Mouse (Mus musculus) neural tube, embryonic 14.5 days (tissue): ENCODE results near the gene Cadm4. TPM values are rescaled to one million over a fixed set of nuclear protein-coding genes. Genes with fewer than 3 reads are reported as not detected.
A peak's percentile ranks its signal among the peaks of the same experiment; 100 is the strongest.
"Not testable (repeated sequence)": the region's sequence is repeated elsewhere in the genome, so short reads cannot be mapped to it uniquely, and the experiment has no call there.

ENCODE experiments used
- ATAC-seq: fragments of 200-750 bp; cut with Nextera tagmentation; 2 replicates; pipeline ENCODE4 v1.8.0; 2017; ENCODE audit warnings: low read depth, mild to moderate bottlenecking, moderate TSS enrichment, moderate library complexity
- H3K27ac ChIP-seq: fragments of 300-500 bp; sonication (generic); 2 replicates; pipeline ENCODE4 v1.5.1; 2014; ENCODE audit warnings: low read depth, mild to moderate bottlenecking, control low read depth, low read length, moderate library complexity, mixed read lengths
- H3K27me3 ChIP-seq: fragments of 300-500 bp; sonication (generic); 2 replicates; pipeline ENCODE4 v1.6.1; 2014; ENCODE audit warnings: low read length; ENCODE audit not compliant: control insufficient read depth, insufficient read depth
- H3K36me3 ChIP-seq: fragments of 300-500 bp; sonication (generic); 2 replicates; pipeline ENCODE4 v1.6.1; 2014; ENCODE audit warnings: low read length, mixed read lengths; ENCODE audit not compliant: control insufficient read depth, insufficient read depth
- H3K4me1 ChIP-seq: fragments of 300-500 bp; sonication (generic); 2 replicates; pipeline ENCODE4 v1.6.1; 2014; ENCODE audit warnings: low read length; ENCODE audit not compliant: control insufficient read depth, insufficient read depth
- H3K4me2 ChIP-seq: fragments of 300-500 bp; sonication (generic); 2 replicates; pipeline ENCODE4 v1.6.1; 2014; ENCODE audit warnings: mild to moderate bottlenecking, low read depth, low read length, control low read depth
- H3K4me3 ChIP-seq: fragments of 300-500 bp; sonication (generic); 2 replicates; pipeline ENCODE4 v1.5.1; 2014; ENCODE audit warnings: low read depth, low read length, control low read depth, mixed read lengths
- H3K9ac ChIP-seq: fragments of 300-500 bp; sonication (generic); replicated peaks from 2 replicates; pipeline ENCODE4 v1.6.1; 2014; ENCODE audit warnings: low read depth, mild to moderate bottlenecking, control low read depth, low read length, mixed read lengths
- H3K9me3 ChIP-seq: fragments of 300-500 bp; sonication (generic); 2 replicates; pipeline ENCODE4 v1.6.1; 2016; ENCODE audit warnings: low read length; ENCODE audit not compliant: control insufficient read depth
- WGBS: fragments of 180-500 bp; shearing (Covaris S2); extraction: QIAGEN DNeasy Blood & Tissue Kit; methylation state at CpG from one replicate; pipeline ENCODE4 v1.1.7; 2014; 5-methylcytosine and 5-hydroxymethylcytosine counted together
- polyA plus RNA-seq: library from polyadenylated mRNA; unstranded; fragments of >200 nt; fragmentation: Nextera tagmentation; extraction: Ambion mirVana; gene quantifications from 2 replicates; pipeline ENCODE4 v1.2.1, GENCODE M21; 2014

Gene Cadm4
- polyA plus RNA-seq, 1 experiment from 2014 or later = 22.6 TPM

DNA sequence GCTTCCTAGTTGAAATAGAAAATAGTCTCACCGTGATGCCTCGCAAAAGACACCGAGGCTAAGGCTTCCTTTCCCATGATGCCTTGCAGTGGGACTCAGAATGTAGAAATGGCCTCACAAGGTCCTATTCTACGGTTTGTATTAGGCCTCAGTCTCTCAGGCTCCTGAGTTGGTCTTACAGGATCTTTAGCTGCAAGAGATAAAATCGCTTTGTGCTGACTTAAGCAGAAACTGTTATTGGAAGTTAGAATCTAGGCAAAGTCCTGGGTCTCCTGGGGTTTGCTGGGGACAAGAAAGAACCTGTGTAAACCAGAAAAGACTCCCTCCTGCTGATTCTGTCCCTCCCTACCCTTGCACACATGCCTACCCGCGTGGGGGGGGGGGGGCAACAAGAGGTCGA is 5.5 kb upstream of the Cadm4 start:
- Histone ChIP-seq H3K27ac (no peak overlapping the region), H3K4me3 (no peak overlapping the region), H3K4me2 (no peak overlapping the region), H3K36me3 (no peaks in the 10 kb centered on the region), H3K9me3 (no peaks in the 10 kb centered on the region), H3K9ac (no peak overlapping the region), H3K27me3 (no peaks in the 10 kb centered on the region), H3K4me1 (peaks cover 11% of the 10 kb centered on the region; the same call in 1 of the 2 replicates)
- WGBS = 86% methylated on average over 8 of the region's 8 CpGs
- ATAC-seq = no peak

DNA sequence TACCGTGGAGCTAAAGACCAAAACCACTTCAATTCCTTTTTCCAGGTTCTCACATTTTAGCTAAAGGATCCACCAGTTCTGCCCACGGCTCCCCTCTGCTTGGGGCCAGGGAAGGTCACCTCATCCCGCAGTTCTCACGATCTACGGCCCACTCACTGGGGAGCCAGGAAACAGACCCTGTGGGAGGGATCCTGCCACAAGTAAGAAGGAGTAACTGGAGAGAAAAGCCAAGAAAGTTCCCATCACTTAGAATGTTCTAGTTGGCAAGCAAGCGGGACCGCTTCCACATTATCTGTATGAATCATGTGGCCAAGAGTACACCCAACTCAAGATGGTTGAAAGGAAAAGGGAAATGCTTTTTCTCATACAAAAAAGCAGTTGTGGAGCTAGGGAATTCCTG is 5.0 kb upstream of the Cadm4 start:
- H3K4me1 ChIP-seq = peaks cover 11% of the 10 kb centered on the region; the same call in 1 of the 2 replicates
- H3K4me2 ChIP-seq = no peak overlapping the region
- no peak overlapping the region for H3K9ac ChIP-seq
- no peaks in the 10 kb centered on the region for H3K36me3 ChIP-seq
- ATAC-seq = no peak
- H3K27ac ChIP-seq = no peak overlapping the region
- WGBS = 86% methylated on average over 7 of the region's 7 CpGs
- H3K9me3 ChIP-seq = no peaks in the 10 kb centered on the region
- H3K4me3 ChIP-seq = no peak overlapping the region
- no peaks in the 10 kb centered on the region; the same call in 1 of the 2 replicates for H3K27me3 ChIP-seq

DNA sequence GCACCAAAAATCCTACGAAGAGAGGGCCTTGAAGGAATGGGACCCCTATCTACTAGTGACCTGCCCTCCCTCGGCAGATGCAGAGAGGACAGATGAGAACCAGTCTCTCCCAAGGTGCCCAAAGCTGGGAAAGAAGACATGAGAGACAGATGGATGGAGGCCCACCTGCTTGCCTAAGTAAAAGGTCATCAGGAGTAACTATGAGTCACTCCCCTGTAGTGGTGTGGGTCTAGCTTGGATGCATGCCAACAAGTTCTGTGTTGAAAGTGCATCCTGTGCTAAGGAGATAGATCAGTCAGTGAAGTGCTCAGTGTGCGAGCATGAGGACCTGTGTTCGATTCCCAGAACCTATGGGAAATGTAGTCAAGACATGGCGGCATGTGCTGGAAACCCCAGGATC is 2.9 kb upstream of the Cadm4 start:
- Histone ChIP-seq H3K4me1 (peaks cover 20% of the 10 kb centered on the region), H3K4me3 (no peak overlapping the region), H3K4me2 (no peak overlapping the region), H3K27ac (no peak overlapping the region), H3K27me3 (no peaks in the 10 kb centered on the region; the same call in 1 of the 2 replicates), H3K9ac (no peak overlapping the region), H3K9me3 (no peaks in the 10 kb centered on the region), H3K36me3 (no peaks in the 10 kb centered on the region)
- 93% methylated on average over 5 of the region's 5 CpGs for WGBS
- ATAC-seq = no peak

DNA sequence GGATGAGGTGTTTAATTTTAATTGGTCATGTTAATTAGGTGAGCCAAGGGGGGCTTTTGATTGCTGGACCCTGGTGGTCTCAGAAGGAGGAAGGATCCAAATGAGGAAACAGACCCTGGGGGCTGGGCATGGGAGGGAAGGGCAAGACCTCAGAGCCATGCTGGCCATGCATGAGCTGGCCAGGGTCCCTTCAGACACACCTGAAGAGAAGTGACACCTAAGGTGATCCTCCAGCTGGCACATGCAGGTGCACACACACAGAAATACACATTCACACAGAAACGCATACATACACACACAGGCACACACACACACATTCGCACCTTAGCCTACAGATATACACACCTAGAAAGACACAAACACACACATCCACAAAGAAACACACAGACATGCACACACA is 2.1 kb upstream of the Cadm4 start:
- no peaks in the 10 kb centered on the region for H3K36me3 ChIP-seq
- no peak overlapping the region for H3K4me2 ChIP-seq
- no peak for ATAC-seq
- no peaks in the 10 kb centered on the region for H3K9me3 ChIP-seq
- no peak overlapping the region for H3K4me3 ChIP-seq
- 92% methylated on average over 2 of the region's 2 CpGs for WGBS
- H3K4me1 ChIP-seq = peaks cover 27% of the 10 kb centered on the region
- H3K27me3 ChIP-seq = no peaks in the 10 kb centered on the region; the same call in 1 of the 2 replicates
- no peak overlapping the region for H3K27ac ChIP-seq
- H3K9ac ChIP-seq = peak overlapping the region; percentile 16; the same call in 1 of the 2 replicates

DNA sequence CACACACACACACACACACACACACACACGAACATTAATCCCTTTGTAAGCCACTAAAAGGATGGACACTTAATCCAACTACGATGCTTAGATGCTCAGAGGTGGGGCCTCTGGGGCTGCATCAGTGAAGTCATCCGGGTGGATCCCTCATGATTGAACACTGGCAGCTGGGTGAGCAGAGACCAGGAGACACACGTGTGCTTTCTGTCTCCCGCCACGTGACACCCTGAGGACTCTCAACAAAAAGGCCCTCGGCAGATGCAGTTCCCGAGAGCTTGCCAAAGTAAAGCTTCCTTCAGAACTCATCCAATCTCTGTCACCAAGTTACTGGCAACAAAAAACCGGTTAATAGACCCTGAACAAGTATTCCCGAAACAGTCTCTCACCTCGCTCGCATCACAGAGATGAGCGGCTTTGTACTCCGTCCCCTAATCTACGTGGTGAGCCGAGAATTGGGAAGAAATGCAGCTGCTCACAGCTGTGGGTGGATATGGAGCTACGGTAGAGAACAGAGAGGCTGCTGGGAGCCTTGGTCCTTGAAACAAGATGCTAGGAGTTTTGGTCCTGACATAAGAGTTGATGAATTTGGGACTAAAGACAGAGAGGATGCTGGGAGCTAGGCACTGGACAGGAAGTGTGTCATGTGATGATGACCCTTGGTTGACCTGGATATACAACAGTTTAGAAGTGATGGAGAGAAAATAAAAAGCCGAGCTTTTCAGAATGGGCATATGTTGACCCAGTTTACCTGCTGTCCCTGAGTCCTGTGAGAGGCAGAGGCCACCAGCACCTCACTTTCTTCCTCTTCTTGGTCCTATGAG is 1.5 kb upstream of the Cadm4 start:
- Histone ChIP-seq H3K4me3 (peak overlapping the region; percentile 68), H3K9me3 (no peaks in the 10 kb centered on the region), H3K27ac (no peak overlapping the region), H3K36me3 (no peaks in the 10 kb centered on the region), H3K27me3 (no peaks in the 10 kb centered on the region; the same call in 1 of the 2 replicates), H3K4me1 (peaks cover 30% of the 10 kb centered on the region), H3K9ac (peak overlapping the region; percentile 92; the same call in 1 of the 2 replicates), H3K4me2 (peak overlapping the region; percentile 71)
- no peak for ATAC-seq
- WGBS = 51% methylated on average over 18 of the region's 18 CpGs

DNA sequence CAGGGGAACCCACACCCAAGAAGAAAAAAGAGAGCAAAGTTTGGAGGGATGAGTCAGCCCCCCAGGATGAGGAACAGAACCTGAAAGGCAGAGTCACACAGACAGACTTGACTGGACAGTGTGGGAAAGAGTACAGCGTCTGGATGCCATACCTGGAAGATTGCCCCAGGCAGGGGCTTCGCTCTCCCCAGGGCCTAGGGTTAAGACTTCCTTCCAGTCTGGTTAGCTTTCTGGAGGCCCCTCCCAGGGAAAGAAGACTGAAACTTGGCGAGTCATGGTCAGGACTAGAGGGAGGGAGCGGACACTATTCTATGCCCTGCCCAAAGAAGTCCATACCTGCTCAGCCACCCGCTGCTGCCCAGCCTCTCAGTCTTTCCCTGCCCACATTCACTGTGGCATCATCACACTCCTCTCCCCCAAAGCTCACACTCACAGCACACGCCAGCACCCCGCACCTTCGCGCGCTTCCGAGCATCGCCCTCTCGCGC is 793 bp upstream of the Cadm4 start:
- Histone ChIP-seq H3K4me2 (peak overlapping the region; percentile 71), H3K4me1 (peaks cover 37% of the 10 kb centered on the region), H3K27ac (no peak overlapping the region; the same call in 1 of the 2 replicates), H3K27me3 (no peaks in the 10 kb centered on the region; the same call in 1 of the 2 replicates), H3K9me3 (no peaks in the 10 kb centered on the region), H3K9ac (peak overlapping the region; percentile 92), H3K4me3 (peak overlapping the region; percentile 68), H3K36me3 (no peaks in the 10 kb centered on the region)
- ATAC-seq = peak; percentile 61
- 10% methylated on average over 14 of the region's 14 CpGs for WGBS

DNA sequence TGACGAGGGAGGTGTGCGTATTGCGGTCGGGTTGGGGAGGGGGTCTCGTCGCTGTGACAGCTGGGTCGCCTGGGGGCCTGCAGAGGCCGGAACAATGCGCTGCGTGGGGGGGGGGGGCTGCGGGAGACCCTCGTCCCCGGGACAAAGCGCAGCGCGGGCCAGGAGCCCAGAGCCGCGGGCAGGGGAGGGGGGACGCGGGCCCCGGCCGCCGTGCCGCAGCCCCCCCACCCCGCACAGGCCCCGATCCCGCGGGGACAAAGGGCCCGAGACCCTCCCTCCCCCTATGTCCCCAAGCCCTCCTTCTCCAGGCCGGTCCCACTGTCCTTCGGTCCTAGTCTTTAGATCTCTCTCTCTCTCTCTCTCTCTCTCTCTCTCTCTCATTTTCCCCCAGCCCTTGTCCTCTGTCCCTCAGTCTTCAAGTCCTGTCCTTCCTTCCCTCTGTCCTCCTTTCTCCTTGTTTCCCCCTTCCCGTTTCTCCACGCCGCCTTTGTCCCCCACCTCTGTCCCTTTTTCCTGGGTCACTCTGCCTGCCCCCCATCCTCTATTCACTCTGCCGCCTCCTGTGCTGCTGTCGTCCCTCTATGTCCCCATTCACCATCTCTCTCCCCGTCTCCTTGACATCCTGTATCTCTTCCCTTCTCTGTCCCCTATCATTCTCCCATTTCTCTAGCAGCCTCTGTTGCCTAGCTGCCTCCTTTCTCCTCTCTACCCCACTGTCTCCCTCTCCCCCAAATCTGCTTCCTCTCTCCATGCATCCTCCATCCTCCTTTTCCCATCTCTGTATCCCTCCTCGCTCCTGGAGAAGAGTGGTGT is 591 bp downstream of the Cadm4 start:
- peak; percentile 4 for ATAC-seq
- Histone ChIP-seq H3K4me3 (peak overlapping the region; percentile 68), H3K4me2 (peak overlapping the region; percentile 71), H3K27me3 (no peaks in the 10 kb centered on the region; the same call in 1 of the 2 replicates), H3K4me1 (peaks cover 49% of the 10 kb centered on the region), H3K9ac (peak overlapping the region; percentile 92), H3K9me3 (no peaks in the 10 kb centered on the region), H3K36me3 (no peaks in the 10 kb centered on the region), H3K27ac (peak overlapping the region; percentile 88)
- WGBS = under 1% methylated on average over 14 of the region's 38 CpGs

DNA sequence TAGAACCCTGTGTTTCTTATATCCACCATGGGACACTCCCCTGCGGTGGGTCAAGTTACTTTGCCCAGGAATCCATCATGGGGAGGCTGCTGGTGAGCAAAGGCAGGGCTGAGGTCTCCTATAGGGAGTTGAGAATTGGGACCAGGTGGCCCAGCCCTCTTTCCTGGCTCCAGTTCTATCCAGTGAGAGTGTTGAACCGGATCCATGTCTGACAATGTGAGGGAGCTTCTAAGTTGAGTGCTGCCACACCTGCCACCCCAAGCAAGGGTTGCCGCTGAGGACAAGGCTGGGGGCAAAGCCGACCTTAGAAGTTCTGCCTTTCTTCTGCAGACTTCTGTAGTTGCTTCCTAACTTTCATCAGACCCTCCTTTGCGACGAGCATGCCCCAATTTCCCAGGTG is 1.5 kb downstream of the Cadm4 start:
- 52% methylated on average over 6 of the region's 6 CpGs for WGBS
- not testable (repeated sequence) for H3K27ac ChIP-seq, H3K36me3 ChIP-seq, ATAC-seq, H3K9me3 ChIP-seq, H3K27me3 ChIP-seq
- peak overlapping the region; percentile 92 for H3K9ac ChIP-seq
- peaks cover 55% of the 10 kb centered on the region for H3K4me1 ChIP-seq
- H3K4me3 ChIP-seq = peak overlapping the region; percentile 68
- H3K4me2 ChIP-seq = peak overlapping the region; percentile 71
